Mouse (Mus musculus) limb, embryonic 15.5 days (tissue): ENCODE data around the gene Apoe. TPM values are rescaled to one million over a fixed set of nuclear protein-coding genes. Genes with fewer than 3 reads are reported as not detected.

Source experiments
- ATAC-seq: fragments of 200-750 bp; cut with Nextera tagmentation; 2 replicates; pipeline ENCODE4 v1.8.0; 2017; ENCODE audit warnings: low read depth, moderate TSS enrichment; ENCODE audit not compliant: insufficient number of reproducible peaks, low FRiP score, low TSS enrichment
- H3K27ac ChIP-seq: fragments of 300-500 bp; sonication (generic); 2 replicates; pipeline ENCODE4 v1.5.1; 2015; ENCODE audit warnings: moderate library complexity, mild to moderate bottlenecking, inconsistent platforms
- H3K27me3 ChIP-seq: fragments of 300-500 bp; sonication (generic); 2 replicates; pipeline ENCODE4 v1.6.1; 2015; ENCODE audit warnings: inconsistent platforms
- H3K36me3 ChIP-seq: fragments of 300-500 bp; sonication (generic); 2 replicates; pipeline ENCODE4 v1.6.1; 2015; ENCODE audit warnings: inconsistent platforms
- H3K4me1 ChIP-seq: fragments of 300-500 bp; sonication (generic); 2 replicates; pipeline ENCODE4 v1.6.1; 2015; ENCODE audit warnings: inconsistent platforms
- H3K4me2 ChIP-seq: fragments of 300-500 bp; sonication (generic); 2 replicates; pipeline ENCODE4 v1.6.1; 2015; ENCODE audit warnings: mild to moderate bottlenecking, inconsistent platforms
- H3K4me3 ChIP-seq: fragments of 300-500 bp; sonication (generic); 2 replicates; pipeline ENCODE4 v1.5.1; 2015; ENCODE audit warnings: mild to moderate bottlenecking, inconsistent platforms
- H3K9ac ChIP-seq: fragments of 300-500 bp; sonication (generic); 2 replicates; pipeline ENCODE4 v1.6.1; 2015; ENCODE audit warnings: inconsistent platforms
- H3K9me3 ChIP-seq: fragments of 300-500 bp; sonication (generic); 2 replicates; pipeline ENCODE4 v1.6.1; 2016; ENCODE audit warnings: inconsistent platforms
- WGBS: fragments of 180-500 bp; shearing (Covaris S2); methylation state at CpG from one replicate; pipeline ENCODE4 v1.1.7; 2015; 5-methylcytosine and 5-hydroxymethylcytosine counted together
- polyA plus RNA-seq: library from polyadenylated mRNA; unstranded; fragments of >200 nt; fragmentation: Nextera tagmentation; extraction: Ambion mirVana; gene quantifications from 2 replicates; pipeline ENCODE4 v1.2.1, GENCODE M21; 2015

Apoe gene
- polyA plus RNA-seq, 1 experiment from 2014 or later: 409 TPM

DNA sequence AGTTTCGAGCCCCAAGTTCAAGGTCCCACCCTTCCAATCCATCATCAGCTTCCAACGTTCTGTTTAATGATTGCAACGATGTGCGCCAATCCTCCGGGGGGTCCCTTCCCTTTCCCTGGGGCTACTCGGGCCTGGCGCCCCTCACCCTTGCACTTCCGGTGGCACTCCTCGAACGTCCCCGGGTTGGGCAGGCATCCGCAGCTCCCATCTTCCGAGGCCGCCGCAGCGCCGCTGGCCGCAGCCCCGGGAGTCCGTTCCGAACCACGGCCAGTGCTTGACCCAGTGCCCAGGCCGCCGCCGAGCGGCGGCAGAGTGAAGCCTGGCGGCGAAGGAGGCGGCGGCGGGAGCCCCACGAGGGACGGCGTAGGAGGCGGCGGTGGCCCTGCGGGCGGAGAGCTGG lies 15.8 kb upstream of the Apoe start:
- Histone ChIP-seq H3K27ac (peak overlapping the region; percentile 62), H3K4me1 (peaks cover 24% of the 10 kb centered on the region), H3K4me3 (peak overlapping the region; percentile 100), H3K27me3 (no peaks in the 10 kb centered on the region), H3K36me3 (peaks cover 54% of the 10 kb centered on the region), H3K9me3 (no peaks in the 10 kb centered on the region), H3K4me2 (peak overlapping the region; percentile 87), H3K9ac (peak overlapping the region; percentile 95)
- ATAC-seq: no peak
- under 1% methylated on average over 39 of the region's 39 CpGs for WGBS

DNA sequence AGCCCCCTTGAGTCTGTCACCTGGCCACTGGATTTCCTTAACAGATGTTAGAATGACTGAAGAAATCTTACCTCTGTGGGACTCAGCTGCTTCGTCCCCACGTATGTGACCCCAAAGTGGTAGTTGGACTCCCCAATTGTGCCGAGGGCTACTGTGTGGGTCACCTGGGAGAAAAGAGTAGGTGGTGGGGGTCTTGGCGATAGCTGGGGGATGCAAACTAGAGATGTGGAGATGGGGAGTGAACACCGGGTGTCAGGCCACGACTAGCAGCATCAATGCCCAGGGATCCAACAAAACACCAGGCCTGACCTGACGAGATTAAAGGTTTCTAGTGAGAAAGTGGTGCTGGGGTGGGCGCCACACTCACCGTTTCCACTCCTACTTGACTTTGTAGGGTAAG lies 14.6 kb upstream of the Apoe start:
- H3K27ac ChIP-seq: no peak overlapping the region
- no peaks in the 10 kb centered on the region for H3K9me3 ChIP-seq
- H3K4me3 ChIP-seq: no peak overlapping the region
- H3K27me3 ChIP-seq: no peaks in the 10 kb centered on the region
- no peak for ATAC-seq
- no peak overlapping the region for H3K9ac ChIP-seq
- H3K4me1 ChIP-seq: peaks cover 24% of the 10 kb centered on the region
- 87% methylated on average over 9 of the region's 9 CpGs for WGBS
- peaks cover 55% of the 10 kb centered on the region for H3K36me3 ChIP-seq
- H3K4me2 ChIP-seq: no peak overlapping the region

DNA sequence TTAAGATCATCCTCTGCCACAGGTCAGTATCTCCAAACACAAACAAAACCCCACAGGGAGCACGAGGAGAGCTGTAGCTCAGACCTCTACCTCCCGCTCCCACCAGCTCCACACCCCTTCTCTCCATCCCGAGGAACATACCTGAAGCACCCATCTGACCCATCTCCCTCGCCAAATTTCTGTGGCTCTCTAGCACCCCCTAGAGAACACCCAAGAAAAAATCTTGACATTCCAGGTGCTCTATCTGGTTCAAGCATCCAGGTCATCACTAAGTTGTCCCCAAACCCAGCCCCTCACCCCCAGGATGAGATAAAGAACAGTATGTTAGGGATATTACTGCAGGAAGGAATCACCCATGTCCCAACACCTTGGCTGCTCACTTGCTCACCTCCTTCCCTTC lies 14.2 kb upstream of the Apoe start:
- H3K36me3 ChIP-seq: peaks cover 57% of the 10 kb centered on the region
- H3K4me3 ChIP-seq: no peak overlapping the region
- ATAC-seq: no peak
- no peak overlapping the region for H3K27ac ChIP-seq
- WGBS: 42% methylated on average over 4 of the region's 4 CpGs
- H3K9ac ChIP-seq: no peak overlapping the region
- peaks cover 24% of the 10 kb centered on the region for H3K4me1 ChIP-seq
- H3K9me3 ChIP-seq: no peaks in the 10 kb centered on the region
- H3K4me2 ChIP-seq: no peak overlapping the region
- H3K27me3 ChIP-seq: no peaks in the 10 kb centered on the region

DNA sequence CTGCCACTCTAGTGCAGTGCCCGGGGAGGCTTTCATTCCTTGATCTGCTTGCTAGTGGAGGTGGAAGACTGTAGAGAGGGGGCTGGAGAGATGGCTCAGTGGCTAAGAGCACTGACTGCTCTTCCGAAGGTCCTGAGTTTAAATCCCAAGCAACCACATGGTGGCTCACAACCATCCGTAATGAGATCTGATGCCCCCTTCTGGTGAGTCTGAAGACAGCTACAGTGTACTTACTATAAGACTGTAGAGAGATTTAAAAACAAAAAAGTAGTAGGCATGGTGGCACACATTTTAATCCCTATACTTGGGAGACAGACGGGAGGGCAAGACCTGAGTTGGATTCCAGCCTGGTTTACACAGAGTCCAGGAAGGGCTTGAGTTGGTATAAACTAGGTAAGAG lies 13.4 kb upstream of the Apoe start:
- H3K9me3 ChIP-seq: no peaks in the 10 kb centered on the region
- H3K4me1 ChIP-seq: peaks cover 24% of the 10 kb centered on the region
- H3K27me3 ChIP-seq: no peaks in the 10 kb centered on the region
- WGBS: 74% methylated on average over 4 of the region's 4 CpGs
- no peak for ATAC-seq
- H3K4me2 ChIP-seq: no peak overlapping the region
- H3K9ac ChIP-seq: no peak overlapping the region
- H3K4me3 ChIP-seq: no peak overlapping the region
- H3K27ac ChIP-seq: no peak overlapping the region
- peaks cover 61% of the 10 kb centered on the region for H3K36me3 ChIP-seq

DNA sequence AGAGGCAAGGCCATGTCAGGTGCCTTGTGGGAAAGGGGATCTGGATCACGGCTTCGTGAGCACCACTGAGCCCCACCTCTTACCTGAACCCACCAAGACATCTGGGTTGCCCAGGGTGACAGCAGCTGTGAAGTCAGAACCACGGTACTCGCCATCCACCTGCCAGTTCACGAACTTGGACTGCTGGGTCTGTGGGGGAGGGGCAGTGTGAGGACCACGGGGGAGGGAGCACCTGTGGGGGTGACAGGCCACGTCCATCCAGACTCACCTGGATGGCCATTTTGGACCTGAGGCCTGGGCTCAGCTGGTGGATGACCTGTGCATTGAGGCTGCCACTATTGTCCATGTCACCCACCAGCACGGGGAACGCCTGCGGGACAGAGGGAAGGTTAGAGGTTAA lies 11.7 kb upstream of the Apoe start:
- Histone ChIP-seq H3K9ac (no peak overlapping the region), H3K27me3 (no peaks in the 10 kb centered on the region), H3K4me2 (no peak overlapping the region), H3K36me3 (peaks cover 65% of the 10 kb centered on the region), H3K4me1 (peaks cover 16% of the 10 kb centered on the region), H3K27ac (no peak overlapping the region), H3K9me3 (no peaks in the 10 kb centered on the region), H3K4me3 (no peak overlapping the region)
- 89% methylated on average over 10 of the region's 10 CpGs for WGBS
- no peak for ATAC-seq

DNA sequence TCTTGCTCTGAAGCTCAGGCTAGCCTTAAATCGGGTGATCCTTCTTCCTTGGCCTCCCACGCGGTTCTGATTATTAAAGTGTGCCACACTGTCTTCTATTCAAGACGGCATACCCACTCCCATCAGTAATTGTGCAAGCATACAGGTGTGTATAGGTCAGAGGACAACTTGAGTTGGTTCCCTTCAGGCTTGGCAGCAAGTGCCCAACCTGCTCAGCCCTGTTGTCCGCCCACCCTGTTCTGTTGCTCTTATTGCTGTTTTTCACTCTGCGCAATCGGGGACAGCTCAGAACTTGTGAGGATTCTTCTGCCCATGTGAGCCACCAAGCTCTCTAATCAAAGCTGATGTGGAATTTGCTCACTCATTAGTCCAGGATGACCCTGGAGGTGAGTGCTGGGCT lies 6.3 kb upstream of the Apoe start:
- ATAC-seq: no peak
- Histone ChIP-seq H3K36me3 (peaks cover 67% of the 10 kb centered on the region), H3K27ac (no peak overlapping the region), H3K9me3 (no peaks in the 10 kb centered on the region), H3K9ac (no peak overlapping the region), H3K4me3 (no peak overlapping the region), H3K4me1 (peaks cover 12% of the 10 kb centered on the region), H3K4me2 (no peak overlapping the region), H3K27me3 (no peaks in the 10 kb centered on the region)
- 92% methylated on average over 7 of the region's 7 CpGs for WGBS

DNA sequence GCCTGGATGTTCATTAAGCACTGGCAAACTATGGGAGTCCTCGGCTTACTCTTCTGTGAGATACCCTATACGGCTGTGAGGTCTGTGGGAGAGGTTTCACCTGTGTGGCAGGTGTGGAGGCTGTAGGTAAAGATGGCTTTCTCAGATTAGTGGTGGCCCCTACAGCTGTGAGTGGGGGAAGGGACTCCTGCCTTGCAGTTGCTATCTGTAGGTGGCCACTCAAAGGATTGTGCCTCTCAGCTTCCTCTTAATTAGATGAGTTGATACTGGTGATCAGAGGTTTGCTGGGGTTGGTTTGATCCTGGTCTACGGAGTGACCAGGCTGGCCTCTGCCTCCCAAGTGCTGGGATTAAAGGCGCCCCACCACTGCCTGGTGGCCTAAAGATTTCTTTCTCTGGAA lies 5.5 kb upstream of the Apoe start:
- Histone ChIP-seq H3K4me1 (peaks cover 15% of the 10 kb centered on the region), H3K4me2 (no peak overlapping the region), H3K36me3 (peaks cover 61% of the 10 kb centered on the region), H3K27ac (no peak overlapping the region), H3K4me3 (no peak overlapping the region), H3K27me3 (no peaks in the 10 kb centered on the region), H3K9me3 (no peaks in the 10 kb centered on the region), H3K9ac (no peak overlapping the region)
- ATAC-seq: no peak
- 91% methylated on average over 4 of the region's 4 CpGs for WGBS

DNA sequence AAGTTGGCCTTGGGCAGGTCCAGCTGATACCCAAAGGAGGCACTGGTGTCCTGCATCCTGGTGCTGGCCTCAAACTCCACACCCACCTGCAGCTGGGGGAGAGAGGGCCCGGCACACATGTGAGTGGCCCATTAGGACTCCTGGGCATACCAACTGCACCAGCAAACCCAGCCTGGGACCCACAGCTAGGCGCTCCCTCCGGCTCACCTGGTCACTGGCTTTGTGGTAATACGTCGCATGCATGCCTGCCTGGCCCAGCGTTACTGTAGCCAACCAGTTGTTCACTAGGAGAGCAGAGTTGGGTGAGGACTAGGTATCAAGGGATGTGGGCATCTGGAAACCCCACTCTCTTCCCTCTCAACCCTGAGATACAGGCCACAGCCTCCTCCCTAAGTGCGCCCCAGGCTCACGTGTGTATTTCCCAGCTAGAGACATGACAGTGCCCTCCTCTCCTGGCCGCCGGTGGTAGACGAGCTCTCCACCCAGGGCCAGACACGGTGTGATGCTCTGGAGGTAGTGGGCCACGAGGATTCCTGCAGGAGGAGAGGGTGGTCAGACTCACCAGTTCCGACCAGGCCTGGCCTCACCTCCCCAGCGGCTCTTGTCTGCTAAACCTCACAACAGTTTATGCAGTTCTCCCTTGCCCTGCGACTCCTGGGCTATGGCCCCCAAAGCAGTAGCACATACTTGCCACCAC lies 4.0 kb upstream of the Apoe start:
- Histone ChIP-seq H3K9ac (no peak overlapping the region), H3K4me3 (no peak overlapping the region), H3K27me3 (no peaks in the 10 kb centered on the region), H3K4me2 (no peak overlapping the region), H3K4me1 (peaks cover 30% of the 10 kb centered on the region), H3K9me3 (no peaks in the 10 kb centered on the region), H3K27ac (no peak overlapping the region), H3K36me3 (peaks cover 50% of the 10 kb centered on the region)
- WGBS: 89% methylated on average over 16 of the region's 16 CpGs
- ATAC-seq: no peak

DNA sequence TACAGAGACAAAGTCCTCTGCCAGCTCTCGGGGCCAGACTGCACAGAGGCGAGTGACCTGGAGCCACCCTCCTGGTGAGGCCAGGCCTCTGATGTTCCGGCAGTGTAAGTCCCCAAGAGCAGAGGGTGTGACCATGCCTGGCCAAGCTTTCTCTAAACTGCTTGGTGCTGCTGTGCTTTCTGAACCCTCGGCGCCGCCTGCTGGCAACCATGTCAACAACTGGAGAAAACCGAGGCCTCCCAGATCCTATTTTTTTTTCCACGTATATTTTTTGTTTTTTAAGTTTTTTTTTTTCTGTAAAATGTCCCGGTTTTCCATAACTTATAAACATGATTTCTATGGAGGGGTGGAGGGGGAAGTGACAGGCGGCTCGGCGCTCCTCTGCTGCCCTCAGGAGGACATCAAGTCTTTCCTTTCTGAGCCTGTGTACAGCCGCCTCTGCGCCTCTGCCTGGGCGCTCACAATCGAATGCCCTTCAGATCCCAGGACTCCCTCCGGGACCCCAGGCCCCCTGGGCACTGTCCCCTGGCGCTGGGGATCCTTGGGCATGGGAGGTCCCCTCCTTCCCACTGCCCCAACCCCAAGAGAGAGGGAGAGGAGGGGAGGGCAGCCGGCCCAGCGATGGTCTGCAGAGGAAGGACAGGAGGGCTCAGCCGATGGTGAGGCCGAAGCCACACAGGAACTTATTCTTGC lies 2.2 kb upstream of the Apoe start:
- no peak overlapping the region for H3K4me2 ChIP-seq
- WGBS: 35% methylated on average over 22 of the region's 22 CpGs
- peaks cover 42% of the 10 kb centered on the region for H3K36me3 ChIP-seq
- peaks cover 32% of the 10 kb centered on the region for H3K4me1 ChIP-seq
- no peak overlapping the region for H3K4me3 ChIP-seq
- peak overlapping the region; percentile 73 for H3K27ac ChIP-seq
- ATAC-seq: 0 out of 2 replicates have a peak, but pooled peaks have one; percentile 31
- H3K9me3 ChIP-seq: no peaks in the 10 kb centered on the region; the same call in 1 of the 2 replicates
- H3K9ac ChIP-seq: no peak overlapping the region
- no peaks in the 10 kb centered on the region for H3K27me3 ChIP-seq

DNA sequence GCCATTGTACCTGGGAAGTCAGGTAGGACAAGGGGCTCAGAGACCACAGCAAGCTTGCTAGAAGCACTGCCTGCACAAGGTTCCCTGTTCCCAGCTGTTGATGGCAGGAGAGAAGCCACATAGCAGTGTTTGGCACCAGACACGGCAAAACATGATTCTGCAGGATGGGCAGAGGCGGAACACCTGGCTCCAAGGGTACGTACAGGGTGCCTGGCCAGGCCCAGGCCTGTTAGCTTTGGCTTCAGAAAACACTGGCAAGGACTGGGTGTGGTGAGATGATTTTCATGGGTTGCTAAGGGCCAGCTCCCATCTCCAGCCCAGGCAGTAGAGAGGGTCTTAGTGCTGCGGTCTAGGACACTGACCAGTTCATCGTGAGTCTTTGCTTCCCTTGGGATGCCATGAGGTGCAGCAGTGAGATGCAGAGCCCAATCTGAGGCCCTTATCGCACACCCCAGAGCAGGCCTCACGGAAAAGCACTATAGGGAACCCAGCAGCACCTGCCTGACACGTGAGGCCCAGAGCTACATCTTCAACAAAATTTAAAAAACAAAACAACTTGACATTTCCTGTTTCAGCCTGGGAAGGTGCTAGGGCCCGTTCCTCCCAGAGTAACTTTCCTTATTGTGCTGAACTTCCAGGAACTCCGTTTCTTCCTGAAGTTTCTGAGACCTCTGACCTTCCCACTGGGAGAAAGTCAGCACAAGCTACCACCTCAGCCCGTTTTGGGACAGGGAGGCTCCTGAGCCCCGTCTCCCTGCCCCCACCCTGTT lies 1.5 kb upstream of the Apoe start:
- no peak overlapping the region for H3K4me2 ChIP-seq
- H3K36me3 ChIP-seq: peaks cover 42% of the 10 kb centered on the region
- H3K4me3 ChIP-seq: no peak overlapping the region
- H3K9ac ChIP-seq: no peak overlapping the region
- no peaks in the 10 kb centered on the region for H3K27me3 ChIP-seq
- H3K4me1 ChIP-seq: peaks cover 32% of the 10 kb centered on the region
- ATAC-seq: no peak
- 60% methylated on average over 12 of the region's 12 CpGs for WGBS
- peak overlapping the region; percentile 58 for H3K27ac ChIP-seq
- H3K9me3 ChIP-seq: no peaks in the 10 kb centered on the region; the same call in 1 of the 2 replicates

DNA sequence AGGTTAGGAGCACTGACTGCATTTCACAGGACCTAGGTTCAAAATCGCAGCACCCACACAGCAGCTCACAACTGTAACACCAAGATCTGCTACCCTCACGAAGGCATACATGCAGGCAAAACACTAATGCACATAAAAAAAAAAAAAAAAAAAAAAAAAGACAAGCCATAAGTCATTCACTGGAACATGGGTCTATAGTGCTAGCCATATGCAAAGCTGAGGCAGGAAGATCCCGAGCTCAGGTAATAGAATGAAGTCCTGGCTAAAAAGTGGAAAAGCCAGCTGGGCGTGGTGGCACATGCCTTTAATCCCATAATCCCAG lies 800 bp upstream of the Apoe start:
- Histone ChIP-seq H3K4me2 (no peak overlapping the region), H3K27ac (peak overlapping the region; percentile 47), H3K36me3 (peaks cover 40% of the 10 kb centered on the region), H3K9ac (no peak overlapping the region), H3K27me3 (no peaks in the 10 kb centered on the region), H3K4me1 (peaks cover 32% of the 10 kb centered on the region), H3K4me3 (no peak overlapping the region), H3K9me3 (no peaks in the 10 kb centered on the region; the same call in 1 of the 2 replicates)
- WGBS: 78% methylated on average over 4 of the region's 4 CpGs
- no peak for ATAC-seq
